Mouse (Mus musculus) liver, adult 2 months (tissue): ENCODE measurements around the gene Lipk. TPM values are rescaled to one million over a fixed set of nuclear protein-coding genes. Genes with fewer than 3 reads are reported as not detected.

Source experiments
- DNase-seq: peaks from one replicate; pipeline ENCODE4 v3.0.0-alpha.2; 2011; ENCODE audit warnings: low read depth, low spot score; ENCODE audit errors: extremely low read depth
- H3K27ac ChIP-seq: fragments of 200-500 bp; replicated peaks from 2 replicates; pipeline ENCODE4 v1.5.1; 2012; ENCODE audit warnings: low read depth, mild to moderate bottlenecking, control low read depth, inconsistent platforms, low read length; ENCODE audit not compliant: insufficient read depth
- H3K27me3 ChIP-seq: fragments of 200-500 bp; 2 replicates; pipeline ENCODE4 v1.6.1; 2012; ENCODE audit warnings: mild to moderate bottlenecking, moderate library complexity, low read length, inconsistent platforms; ENCODE audit not compliant: control insufficient read depth, insufficient read depth
- H3K36me3 ChIP-seq: fragments of 200-500 bp; 2 replicates; pipeline ENCODE4 v1.6.1; 2012; ENCODE audit warnings: low read length, inconsistent platforms; ENCODE audit not compliant: control insufficient read depth, insufficient read depth
- H3K4me1 ChIP-seq: fragments of 200-500 bp; 2 replicates; pipeline ENCODE4 v1.6.1; 2011; ENCODE audit warnings: low read length; ENCODE audit not compliant: control insufficient read depth, insufficient read depth
- H3K4me3 ChIP-seq: fragments of 200-500 bp; 2 replicates; pipeline ENCODE4 v1.5.1; 2011; ENCODE audit warnings: low read depth, mild to moderate bottlenecking, control low read depth, low read length, moderate library complexity; ENCODE audit not compliant: insufficient read depth
- H3K79me2 ChIP-seq: fragments of 200-500 bp; 2 replicates; pipeline ENCODE4 v1.6.1; 2012; ENCODE audit warnings: inconsistent platforms, mild to moderate bottlenecking, low read length, moderate library complexity; ENCODE audit not compliant: control insufficient read depth, insufficient read depth
- H3K9ac ChIP-seq: fragments of 200-500 bp; 2 replicates; pipeline ENCODE4 v1.6.1; 2012; ENCODE audit warnings: low read depth, mild to moderate bottlenecking, control low read depth, inconsistent platforms, low read length
- CTCF ChIP-seq: fragments of 200-500 bp; IDR thresholded peaks from 2 replicates; pipeline ENCODE4 v1.5.1; 2011; ENCODE audit warnings: low read depth, low read length, control low read depth
- POLR2A ChIP-seq: fragments of 200-500 bp; IDR thresholded peaks from 2 replicates; pipeline ENCODE4 v1.6.1; 2011; ENCODE audit warnings: low read length, control low read depth; ENCODE audit not compliant: insufficient read depth; ENCODE audit errors: extremely low read depth
- WGBS: fragments of 180-500 bp; shearing (Covaris S2); methylation state at CpG from one replicate; pipeline ENCODE4 v1.1.7; 2018; 5-methylcytosine and 5-hydroxymethylcytosine counted together
- polyA plus RNA-seq: library from polyadenylated mRNA; depleted of rRNA; stranded (reverse); fragments of >200 nt; gene quantifications from 2 replicates; pipeline ENCODE4 v1.2.3, GENCODE M21; 2012; rRNA removed
- total RNA-seq: library from RNA; depleted of rRNA; stranded (reverse); fragments of >200 nt; gene quantifications from 2 replicates; pipeline ENCODE4 v1.2.3, GENCODE M21; 2014; rRNA removed

Gene Lipk
- total RNA-seq (not detected in 2 replicates), polyA plus RNA-seq (not detected in 2 replicates)

- no peak within 1 kb of the TSS for H3K27ac ChIP-seq
- H3K4me1 ChIP-seq = no peaks in the 10 kb centered on the region
- DNase-seq = no peak
- H3K27me3 ChIP-seq = no peaks in the 10 kb centered on the region
- H3K4me3 ChIP-seq = no peak within 1 kb of the TSS
- no peaks in the 10 kb centered on the region for H3K36me3 ChIP-seq
- H3K9ac ChIP-seq = no peak within 1 kb of the TSS
- WGBS = 83% methylated on average over 6 of the region's 6 CpGs
- H3K79me2 ChIP-seq = no peaks in the 10 kb centered on the region
- no peak for TF ChIP-seq CTCF
- no peak for TF ChIP-seq POLR2A
Observed at GRCm38 (mm10) chr19:34008002-34008401, at the start of gene Lipk. Lipk (plus strand) TSS chr19:34008290.

- Histone ChIP-seq H3K36me3 (no peaks in the 10 kb centered on the region), H3K4me1 (no peaks in the 10 kb centered on the region)
- TF ChIP-seq CTCF = no peak
- TF ChIP-seq POLR2A = no peak
Observed at GRCm38 (mm10) chr19:33960887-33961286, 47.2 kb upstream of the Lipk start, which contains the start of gene Lipf. Lipf (plus strand) TSS chr19:33961187.

GRCm38 (mm10) chr19:33979007-33979406, 29.1 kb upstream of the Lipk start:
- Histone ChIP-seq H3K27me3 (no peaks in the 10 kb centered on the region), H3K9ac (no peak overlapping the region), H3K27ac (no peak overlapping the region), H3K4me1 (no peaks in the 10 kb centered on the region), H3K79me2 (no peaks in the 10 kb centered on the region), H3K36me3 (no peaks in the 10 kb centered on the region), H3K4me3 (no peak overlapping the region)
- DNase-seq = peak; percentile 20
- TF ChIP-seq POLR2A (no peak), CTCF (0 out of 2 replicates have a peak, but pooled peaks have one; percentile 13)
- WGBS = 30% methylated on average over 3 of the region's 3 CpGs

More at GRCm38 (mm10) chr19:33960887-33961286, 47.2 kb upstream of the Lipk start, which contains the start of gene Lipf:
- Histone ChIP-seq H3K4me3 (no peak within 1 kb of the TSS), H3K79me2 (no peaks in the 10 kb centered on the region), H3K27me3 (no peaks in the 10 kb centered on the region), H3K27ac (no peak within 1 kb of the TSS), H3K9ac (no peak within 1 kb of the TSS)
- peak; percentile 6 for DNase-seq

GRCm38 (mm10) chr19:33983043-33983442, 25.0 kb upstream of the Lipk start:
- Histone ChIP-seq H3K27me3 (no peaks in the 10 kb centered on the region), H3K9ac (no peak overlapping the region), H3K4me1 (no peaks in the 10 kb centered on the region), H3K27ac (no peak overlapping the region), H3K36me3 (no peaks in the 10 kb centered on the region), H3K4me3 (no peak overlapping the region), H3K79me2 (no peaks in the 10 kb centered on the region)
- TF ChIP-seq CTCF = no peak
- TF ChIP-seq POLR2A = no peak
- DNase-seq = no peak
- WGBS = 87% methylated on average over 3 of the region's 3 CpGs

GRCm38 (mm10) chr19:34021440-34022172, 13.5 kb downstream of the Lipk start:
- no peak overlapping the region for H3K4me3 ChIP-seq
- no peak overlapping the region for H3K9ac ChIP-seq
- H3K79me2 ChIP-seq = no peaks in the 10 kb centered on the region
- no peak for DNase-seq
- H3K36me3 ChIP-seq = no peaks in the 10 kb centered on the region
- no peaks in the 10 kb centered on the region for H3K4me1 ChIP-seq
- no peaks in the 10 kb centered on the region for H3K27me3 ChIP-seq
- 73% methylated on average over 11 of the region's 11 CpGs for WGBS
- TF ChIP-seq POLR2A = no peak
- no peak for TF ChIP-seq CTCF
- no peak overlapping the region for H3K27ac ChIP-seq

GRCm38 (mm10) chr19:34022759-34023158, 14.7 kb downstream of the Lipk start:
- Histone ChIP-seq H3K36me3 (no peaks in the 10 kb centered on the region), H3K4me3 (no peak overlapping the region), H3K4me1 (no peaks in the 10 kb centered on the region), H3K27me3 (no peaks in the 10 kb centered on the region), H3K79me2 (no peaks in the 10 kb centered on the region), H3K27ac (no peak overlapping the region), H3K9ac (no peak overlapping the region)
- peak; percentile 19 for DNase-seq
- 29% methylated on average over 3 of the region's 3 CpGs for WGBS
- TF ChIP-seq POLR2A = no peak
- peak; percentile 37; the same call in 1 of the 2 replicates for TF ChIP-seq CTCF
